Mouse (Mus musculus): ENCODE results near the gene Tent5b. TPM values are rescaled to one million over a fixed set of nuclear protein-coding genes. Genes with fewer than 3 reads are reported as not detected.
A peak's percentile ranks its signal among the peaks of the same experiment; 100 is the strongest.
"Not testable (repeated sequence)": the region's sequence is repeated elsewhere in the genome, so short reads cannot be mapped to it uniquely, and the experiment has no call there.

Tent5b gene
- polyA plus RNA-seq, 2 experiments from 2014 or later = not detected

DNA sequence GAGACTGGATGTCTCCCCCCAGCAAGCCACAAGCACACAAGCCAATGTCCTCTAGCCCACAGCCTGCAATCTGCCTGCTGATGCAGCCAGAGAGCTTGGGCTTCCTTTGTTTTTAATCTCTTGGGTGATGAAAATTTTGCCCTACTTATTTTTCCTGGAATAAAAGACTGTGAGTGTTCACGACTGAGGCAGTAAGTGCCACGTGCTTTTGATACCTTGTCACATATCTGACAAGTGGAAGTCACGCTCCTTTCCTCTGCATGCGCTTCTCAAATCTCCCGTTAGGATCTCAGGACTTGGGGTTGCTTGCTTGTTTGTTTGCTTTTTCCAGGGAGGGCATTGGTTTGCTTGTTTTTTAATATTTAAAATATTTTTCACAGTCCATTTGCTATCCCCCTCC is 24.4 kb downstream of the Tent5b start:
- no peak for ATAC-seq

- ATAC-seq = no peak
Observed at GRCm38 (mm10) chr4:133504755-133505485, 25.0 kb downstream of the Tent5b start.

DNA sequence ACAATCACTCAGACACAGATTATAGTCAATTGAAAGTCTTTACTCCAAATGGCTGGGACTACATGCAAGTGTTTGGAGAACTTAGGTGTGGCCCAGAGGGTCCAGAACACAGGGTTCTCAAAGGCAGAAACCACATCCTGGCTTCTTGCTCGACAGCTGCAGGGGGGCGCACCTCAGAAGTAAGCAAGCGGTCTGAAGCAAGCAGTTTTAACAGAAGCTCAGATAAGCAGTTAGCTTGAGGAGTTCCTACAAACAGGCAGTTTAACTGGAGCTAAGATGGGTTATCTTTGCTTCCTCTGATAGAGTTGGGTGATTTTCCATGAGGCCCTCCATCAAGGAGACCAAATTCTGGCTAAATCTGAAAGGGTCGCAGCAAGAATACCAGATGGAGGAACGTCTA is 26.6 kb downstream of the Tent5b start:
- ATAC-seq = peak; percentile 43

- no peak for ATAC-seq
Observed at GRCm38 (mm10) chr4:133508990-133509389, 29.1 kb downstream of the Tent5b start.

DNA sequence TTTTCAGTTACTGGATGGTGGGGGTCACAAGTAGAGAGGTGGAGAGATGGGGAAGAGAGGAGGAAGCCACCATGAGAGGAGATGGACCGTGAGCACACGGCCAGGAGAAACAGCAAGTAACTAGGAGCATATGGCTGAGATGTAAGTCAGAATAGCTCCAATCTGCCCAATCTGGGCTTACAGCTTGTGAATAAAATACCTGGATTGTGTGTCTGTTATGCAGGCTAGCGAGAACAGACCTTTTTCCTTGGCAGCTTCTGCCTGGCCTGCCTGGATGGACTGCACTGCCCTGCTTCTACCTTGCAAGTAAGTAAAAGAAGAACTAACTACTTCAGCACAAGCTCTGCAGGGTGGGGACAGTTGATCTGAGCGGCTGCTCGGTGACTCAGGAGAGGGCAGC is 31.1 kb downstream of the Tent5b start:
- no peak for ATAC-seq

GRCm38 (mm10) chr4:133512511-133512910 is 32.6 kb downstream of the Tent5b start:
- not testable (repeated sequence) for ATAC-seq

- ATAC-seq = peak; percentile 46
Observed at GRCm38 (mm10) chr4:133512972-133513371, 33.0 kb downstream of the Tent5b start.

DNA sequence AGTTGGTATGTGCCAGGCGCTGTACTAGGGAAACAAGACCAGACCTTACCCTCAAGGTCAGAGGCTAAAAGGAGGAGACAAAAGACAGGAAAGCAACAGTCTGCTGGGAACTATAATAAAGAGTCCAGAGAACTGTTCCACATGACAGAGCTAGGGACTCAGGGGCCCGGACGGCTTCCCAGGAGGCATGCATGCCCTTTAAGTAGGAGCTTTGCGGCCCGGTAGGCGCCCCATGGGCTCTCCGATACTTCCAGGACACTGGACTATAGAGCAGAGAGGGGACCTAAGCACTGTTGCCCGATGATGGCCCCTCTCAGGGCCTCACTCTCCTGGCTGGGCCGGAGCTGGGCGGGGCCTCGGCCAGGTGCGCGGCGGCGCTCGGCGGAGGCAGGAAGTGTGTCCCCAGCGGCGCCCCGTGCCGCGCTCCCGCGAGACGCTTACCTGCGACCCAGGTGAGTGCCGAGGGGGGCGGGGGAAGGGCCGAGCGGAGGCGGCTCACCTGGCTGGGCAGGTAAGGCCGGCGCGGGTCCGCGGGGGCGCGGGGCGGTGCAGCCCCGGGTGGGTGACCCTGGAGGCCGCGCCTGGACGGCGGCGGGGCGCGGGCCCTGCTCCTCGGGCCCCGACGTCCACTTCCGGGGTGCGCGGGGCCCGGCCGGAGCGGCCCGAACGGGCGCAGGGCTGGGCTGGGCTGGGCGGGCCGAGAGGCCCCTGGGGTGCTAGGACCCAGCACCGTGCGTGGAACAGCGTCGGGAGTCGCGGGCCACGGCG is 38.9 kb downstream of the Tent5b start, which contains the start of gene Kdf1:
Gene Kdf1, plus strand, starts transcription at position 363 of the 768 bp plus-strand sequence.
- no peak for ATAC-seq

DNA sequence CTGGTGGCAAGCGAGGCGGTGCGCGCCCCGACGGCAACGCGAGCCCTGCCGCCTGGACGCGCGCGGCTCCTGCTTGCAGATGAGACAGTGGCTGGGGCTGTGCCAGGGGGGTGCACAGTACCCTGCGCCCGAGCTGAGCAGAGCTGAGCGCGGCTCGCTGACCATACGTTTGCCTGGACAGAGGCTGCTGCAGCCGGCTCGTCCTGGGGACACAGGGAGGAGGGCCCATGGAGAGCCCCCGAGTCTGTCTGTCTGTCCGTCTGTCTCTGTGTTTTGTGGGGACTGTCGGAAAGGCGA is 39.4 kb downstream of the Tent5b start:
- no peak for ATAC-seq

GRCm38 (mm10) chr4:133521502-133521901 is 41.6 kb downstream of the Tent5b start:
- no peak for ATAC-seq

GRCm38 (mm10) chr4:133527788-133528187 is 47.9 kb downstream of the Tent5b start:
- ATAC-seq = no peak

DNA sequence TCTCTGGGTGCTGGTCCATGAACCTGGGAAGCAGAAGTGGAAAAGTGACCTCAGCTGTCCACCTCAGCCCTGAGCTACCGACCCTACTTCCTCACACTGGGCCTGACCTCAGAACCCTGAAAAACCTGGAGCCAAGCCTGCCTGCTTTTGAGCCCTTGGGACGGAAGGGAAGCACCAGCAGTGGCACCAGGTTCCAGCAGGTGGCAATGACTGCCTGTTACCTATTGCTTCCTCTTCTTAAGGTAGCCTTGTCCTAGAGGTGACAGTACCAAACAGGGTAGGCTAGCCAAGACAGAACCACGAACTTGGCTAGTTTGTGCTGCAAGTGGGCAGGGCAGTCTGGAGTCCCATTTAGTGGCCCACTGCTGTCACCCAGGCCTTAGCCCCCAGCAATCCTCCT is 52.8 kb downstream of the Tent5b start:
- no peak for ATAC-seq

DNA sequence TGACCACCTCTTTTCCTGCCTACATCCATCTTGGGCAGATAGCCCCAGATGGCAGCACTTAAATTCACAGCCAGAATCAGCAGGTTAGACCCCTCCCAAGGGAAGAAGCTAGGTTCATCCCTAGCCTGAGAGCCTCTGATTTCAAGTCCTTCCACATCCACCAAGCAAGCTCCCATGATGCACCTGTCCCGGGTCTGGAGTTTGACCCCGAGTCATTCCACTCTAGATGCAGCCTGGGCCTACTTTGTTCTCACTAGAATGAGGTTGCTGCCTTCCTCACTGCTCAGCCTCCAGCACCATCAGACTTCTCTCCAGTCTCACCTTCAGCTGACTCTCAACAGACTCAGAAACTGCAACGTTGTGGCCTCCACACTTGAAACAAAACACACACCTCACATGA is 56.1 kb downstream of the Tent5b start:
- no peak for ATAC-seq

DNA sequence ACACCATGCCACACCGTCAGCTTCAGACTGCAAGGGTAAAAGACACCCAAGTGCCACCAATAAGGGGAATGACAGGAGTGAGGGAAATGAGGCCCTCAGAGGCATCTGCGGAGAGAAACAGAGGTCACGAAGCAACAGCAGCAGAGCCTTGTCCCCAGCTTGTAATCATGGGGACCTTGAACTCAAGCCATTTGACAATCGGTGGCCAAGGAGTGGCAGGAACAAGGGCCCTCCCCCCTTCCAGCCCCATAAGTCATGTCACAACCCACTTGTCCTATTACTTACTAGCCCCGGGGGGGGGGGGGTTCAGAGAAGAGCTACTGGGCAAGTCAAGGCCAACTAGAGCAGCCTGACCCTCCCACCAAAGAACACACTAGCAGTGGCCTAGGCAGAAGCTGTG is 56.7 kb downstream of the Tent5b start:
- ATAC-seq = no peak

Other genes with a start within 250 kb of the Tent5b start
- under 1 TPM in 1 of 2 experiments, not detected in 1; 0.42 TPM for gene Map3k6, start 239.3 kb upstream of the Tent5b start, polyA plus RNA-seq (2017; shearing (Covaris generic))
- 10 to 100 TPM; 29.6 to 45.6 TPM for gene Sytl1, start 217.0 kb upstream of the Tent5b start, polyA plus RNA-seq (2017; shearing (Covaris generic))
- gene Tmem222, start 202.3 kb upstream of the Tent5b start, polyA plus RNA-seq (2017; shearing (Covaris generic)) = 10 to 100 TPM; 72.4 to 77.5 TPM
- 1 to 10 TPM; 5.5 to 8.9 TPM for gene Wdtc1, start 126.7 kb upstream of the Tent5b start, polyA plus RNA-seq (2017; shearing (Covaris generic))
- gene Slc9a1, start 110.4 kb upstream of the Tent5b start, polyA plus RNA-seq (2017; shearing (Covaris generic)) = 10 to 100 TPM; 10.4 to 11.3 TPM
- not detected for gene Trnp1, start 18.4 kb downstream of the Tent5b start, polyA plus RNA-seq (2017; shearing (Covaris generic))
- not detected for gene Kdf1, start 38.8 kb downstream of the Tent5b start, polyA plus RNA-seq (2017; shearing (Covaris generic))
- 10 to 100 TPM; 32.7 to 55.9 TPM for gene Nudc, start 65.9 kb downstream of the Tent5b start, polyA plus RNA-seq (2017; shearing (Covaris generic))
- not detected for gene Nr0b2, start 73.2 kb downstream of the Tent5b start, polyA plus RNA-seq (2017; shearing (Covaris generic))
- 1 to 10 TPM; 1.1 to 1.7 TPM for gene Gpatch3, start 94.6 kb downstream of the Tent5b start, polyA plus RNA-seq (2017; shearing (Covaris generic))
- gene Gpn2, start 104.2 kb downstream of the Tent5b start, polyA plus RNA-seq (2017; shearing (Covaris generic)) = 1 to 10 TPM; 7.8 to 7.9 TPM
- gene Sfn, start 122.0 kb downstream of the Tent5b start, polyA plus RNA-seq (2017; shearing (Covaris generic)) = 10 to 100 TPM; 10.2 to 22.2 TPM
- gene Zdhhc18, start 170.0 kb downstream of the Tent5b start, polyA plus RNA-seq (2017; shearing (Covaris generic)) = 10 to 100 TPM; 25.8 to 28.8 TPM
- 10 to 100 TPM; 10.6 to 11.9 TPM for gene Pigv, start 192.5 kb downstream of the Tent5b start, polyA plus RNA-seq (2017; shearing (Covaris generic))

Measured in activated CD4-positive, CD25-positive, alpha-beta regulatory T cell, adult 4 months (primary cell).